Mouse (Mus musculus) kidney, postnatal 14 days (tissue): ENCODE measurements around the gene Tfec.

Source experiments
- DNase-seq: peaks from one replicate; pipeline ENCODE4 v3.0.0; 2022; ENCODE audit warnings: mixed read lengths

Tfec gene

GRCm38 (mm10) chr6:16898251-16898862 is at the start of gene Tfec:
Gene Tfec (minus strand): TSS chr6:16898441.
- no peak for DNase-seq

GRCm38 (mm10) chr6:16947837-16948236 is 49.6 kb upstream of the Tfec start:
- DNase-seq: no peak

GRCm38 (mm10) chr6:16943513-16943912 is 45.3 kb upstream of the Tfec start:
- no peak for DNase-seq

- DNase-seq: no peak
Observed at GRCm38 (mm10) chr6:16942433-16942832, 44.2 kb upstream of the Tfec start.

GRCm38 (mm10) chr6:16931059-16931458 is 32.8 kb upstream of the Tfec start:
- DNase-seq: no peak

- no peak for DNase-seq
Observed at GRCm38 (mm10) chr6:16920111-16920656, 21.9 kb upstream of the Tfec start.

- no peak for DNase-seq
Observed at GRCm38 (mm10) chr6:16891819-16892218, 6.4 kb downstream of the Tfec start.

- no peak for DNase-seq
Observed at GRCm38 (mm10) chr6:16883537-16884307, 14.5 kb downstream of the Tfec start.

- no peak for DNase-seq
Observed at GRCm38 (mm10) chr6:16874021-16874542, 24.2 kb downstream of the Tfec start.

- DNase-seq: no peak
Observed at GRCm38 (mm10) chr6:16870067-16870466, 28.2 kb downstream of the Tfec start.

- DNase-seq: no peak
Observed at GRCm38 (mm10) chr6:16868314-16868713, 29.9 kb downstream of the Tfec start.

- DNase-seq: no peak
Observed at GRCm38 (mm10) chr6:16862753-16863508, 35.3 kb downstream of the Tfec start.

GRCm38 (mm10) chr6:16862050-16862449 is 36.2 kb downstream of the Tfec start:
- no peak for DNase-seq

- peak; percentile 60 for DNase-seq
Observed at GRCm38 (mm10) chr6:16855879-16856545, 42.2 kb downstream of the Tfec start.

GRCm38 (mm10) chr6:16854977-16855376 is 43.3 kb downstream of the Tfec start:
- no peak for DNase-seq

- no peak for DNase-seq
Observed at GRCm38 (mm10) chr6:16846521-16846920, 51.7 kb downstream of the Tfec start.

GRCm38 (mm10) chr6:16835631-16836030 is 62.6 kb downstream of the Tfec start:
- DNase-seq: no peak

- DNase-seq: no peak
Observed at GRCm38 (mm10) chr6:16828304-16828703, 69.9 kb downstream of the Tfec start.

GRCm38 (mm10) chr6:16821985-16822384 is 76.3 kb downstream of the Tfec start:
- DNase-seq: no peak

GRCm38 (mm10) chr6:16806302-16806701 is 91.9 kb downstream of the Tfec start:
- no peak for DNase-seq

- DNase-seq: peak; percentile 44
Observed at GRCm38 (mm10) chr6:16797669-16798068, 100.6 kb downstream of the Tfec start.

GRCm38 (mm10) chr6:16796914-16797313 is 101.3 kb downstream of the Tfec start:
- no peak for DNase-seq

- no peak for DNase-seq
Observed at GRCm38 (mm10) chr6:16794036-16794435, 104.2 kb downstream of the Tfec start.
